Mouse (Mus musculus): Measurements from ENCODE around the gene Lax1.
"Not testable (repeated sequence)": the region's sequence is repeated elsewhere in the genome, so short reads cannot be mapped to it uniquely, and the experiment has no call there.

Lax1 gene

DNA sequence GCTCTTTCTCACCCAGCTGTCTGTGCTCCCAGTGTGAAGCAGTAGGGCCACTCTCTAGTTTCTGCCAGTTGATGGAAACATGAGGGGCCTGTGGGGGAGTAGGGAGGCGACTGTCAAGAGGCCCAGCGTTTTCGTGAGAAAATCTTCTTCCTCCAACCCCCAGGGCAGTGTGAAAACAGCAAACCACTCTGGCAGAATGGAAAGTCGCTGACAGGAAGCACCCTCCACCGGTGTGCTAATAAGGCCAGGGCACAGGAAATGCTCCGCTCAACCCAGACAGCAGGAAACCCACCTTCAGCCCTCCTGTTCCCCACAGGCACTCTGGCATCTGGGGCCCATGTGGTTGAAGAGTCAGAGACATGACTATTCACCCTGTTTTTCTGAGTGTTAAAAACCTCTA lies at the start of gene Lax1:
TSS of gene Lax1 (minus strand) at position 212 of the 400 bp plus-strand sequence.
- DNase-seq (ENCODE audit: low read depth, low spot score) = no peak

DNA sequence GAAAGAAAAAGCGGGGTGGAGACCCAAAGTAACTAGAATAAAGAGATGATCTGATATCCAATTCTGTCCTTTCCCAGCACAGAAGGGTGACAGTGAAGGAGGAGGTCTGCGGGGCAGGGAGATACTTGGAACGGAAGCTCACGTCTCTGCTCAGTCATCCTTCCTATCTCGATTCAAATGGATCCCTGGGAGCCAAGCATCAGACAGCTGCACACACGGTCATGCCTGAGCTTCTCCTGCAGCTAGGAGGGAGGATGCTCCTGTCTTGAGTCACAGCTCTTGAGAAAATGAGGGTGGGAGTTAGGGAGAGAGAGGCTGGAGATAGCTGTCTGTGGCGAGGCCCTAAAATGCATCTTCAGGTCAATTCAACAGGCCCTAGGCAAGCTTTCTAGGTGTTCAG lies 46.8 kb upstream of the Lax1 start:
- no peak for DNase-seq (ENCODE audit: low read depth, low spot score)

DNA sequence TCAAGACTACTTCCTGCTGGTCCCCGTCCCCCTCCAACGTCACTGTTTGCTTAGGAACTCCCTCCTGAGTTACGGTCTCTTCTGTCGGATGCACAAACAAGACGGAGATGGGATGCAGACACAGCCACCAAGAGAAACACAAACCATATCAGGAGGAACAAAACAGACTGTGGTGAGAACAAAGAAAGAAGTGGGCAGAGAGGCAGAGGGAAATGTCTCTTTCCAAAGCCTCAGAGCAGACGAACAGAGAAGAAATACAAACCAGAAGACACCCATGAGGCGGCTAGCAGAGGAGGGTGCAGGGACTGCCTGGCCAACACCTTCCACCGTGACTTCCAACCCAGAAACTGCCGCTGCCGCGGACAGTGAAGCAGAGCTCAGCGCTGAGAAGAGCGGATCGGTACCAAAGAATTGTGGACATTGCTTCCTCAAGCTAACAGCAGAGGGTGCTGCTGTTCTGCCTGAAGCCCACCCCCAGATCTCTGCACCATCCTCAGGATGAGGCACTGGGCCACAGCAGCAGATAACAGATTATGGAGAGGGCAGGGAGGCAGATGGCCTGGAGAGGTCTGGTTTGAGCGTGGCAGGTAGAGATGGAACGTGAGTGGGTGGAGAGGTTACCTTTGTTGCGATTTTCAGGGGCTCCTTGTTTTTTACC lies 46.2 kb upstream of the Lax1 start:
- DNase-seq (ENCODE audit: low read depth, low spot score) = peak; percentile 32

DNA sequence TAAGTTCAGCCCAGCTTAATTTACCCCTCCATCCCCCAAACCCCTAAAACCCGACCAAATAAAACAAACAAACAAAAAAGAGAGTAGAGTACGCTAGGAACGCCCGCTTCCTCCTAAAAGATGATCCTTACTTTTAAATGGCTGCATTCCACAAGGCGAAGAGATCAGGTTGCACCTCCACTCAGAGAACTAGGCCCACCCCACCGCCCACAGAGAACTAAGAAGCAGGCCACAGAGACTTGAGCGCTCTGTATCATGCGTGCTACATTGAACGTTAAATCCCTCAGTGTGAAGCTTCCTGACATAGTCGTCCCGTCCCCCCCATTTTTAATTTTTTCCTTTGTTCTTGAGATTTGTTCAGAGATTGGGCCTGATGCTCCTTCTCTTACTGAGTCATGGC lies 42.9 kb upstream of the Lax1 start:
- no peak for DNase-seq (ENCODE audit: low read depth, low spot score)

DNA sequence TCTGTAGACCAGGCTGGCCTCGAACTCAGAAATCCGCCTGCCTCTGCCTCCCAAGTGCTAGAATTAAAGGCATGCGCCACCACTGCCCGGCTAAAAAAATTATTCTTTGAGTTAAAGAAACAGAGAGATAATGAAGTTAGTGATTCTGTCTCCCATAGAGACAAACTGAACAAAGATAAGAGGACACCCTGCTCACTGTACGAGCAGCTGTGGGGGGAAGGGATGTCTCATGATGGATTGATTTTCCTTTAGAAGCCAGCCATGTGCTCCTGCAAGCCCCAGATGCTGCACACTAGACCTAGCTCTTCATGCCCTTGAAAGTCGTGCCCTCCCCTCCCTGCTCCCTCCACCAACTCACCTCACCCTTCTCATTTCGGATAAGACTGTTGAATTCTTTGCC lies 38.4 kb upstream of the Lax1 start:
- no peak for DNase-seq (ENCODE audit: low read depth, low spot score)

DNA sequence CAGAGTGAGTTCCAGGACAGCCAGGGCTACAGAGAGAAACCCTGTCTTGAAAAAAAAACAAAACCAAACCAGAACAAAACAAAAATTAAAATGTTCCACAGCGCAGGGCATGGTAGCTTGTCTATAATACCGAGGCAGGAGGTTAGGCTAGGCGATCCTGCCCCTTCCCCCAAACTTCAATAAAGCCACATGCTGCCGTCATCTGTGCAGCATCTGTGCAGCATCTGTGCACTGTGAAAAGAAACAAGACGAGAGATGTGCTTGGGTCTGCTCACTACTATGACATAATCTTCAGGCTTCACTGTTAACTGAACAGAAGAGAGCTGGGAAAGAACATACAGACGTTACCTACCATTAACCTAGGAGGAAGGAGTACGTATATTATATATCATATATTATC lies 30.4 kb upstream of the Lax1 start:
- DNase-seq (ENCODE audit: low read depth, low spot score) = no peak

DNA sequence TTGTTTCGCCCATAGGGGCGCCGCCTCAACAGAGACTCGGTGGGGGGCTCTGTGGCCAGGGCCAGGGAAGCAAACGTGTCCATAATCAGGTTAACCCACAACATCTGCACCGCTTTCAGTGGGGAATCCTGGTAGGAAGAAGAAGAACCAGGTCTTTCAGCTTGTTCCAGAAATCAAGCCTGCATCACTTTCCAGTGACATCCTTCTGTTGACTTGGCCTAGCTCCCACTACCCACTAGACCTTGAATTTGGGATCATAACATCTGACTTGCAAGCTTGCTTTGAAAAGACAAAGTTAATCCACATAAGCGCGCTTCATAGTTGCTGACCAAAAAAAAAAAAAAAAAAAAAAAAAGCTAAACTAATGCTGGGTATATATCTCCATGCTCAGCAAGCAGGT lies 28.9 kb upstream of the Lax1 start:
- no peak for DNase-seq (ENCODE audit: low read depth, low spot score)

DNA sequence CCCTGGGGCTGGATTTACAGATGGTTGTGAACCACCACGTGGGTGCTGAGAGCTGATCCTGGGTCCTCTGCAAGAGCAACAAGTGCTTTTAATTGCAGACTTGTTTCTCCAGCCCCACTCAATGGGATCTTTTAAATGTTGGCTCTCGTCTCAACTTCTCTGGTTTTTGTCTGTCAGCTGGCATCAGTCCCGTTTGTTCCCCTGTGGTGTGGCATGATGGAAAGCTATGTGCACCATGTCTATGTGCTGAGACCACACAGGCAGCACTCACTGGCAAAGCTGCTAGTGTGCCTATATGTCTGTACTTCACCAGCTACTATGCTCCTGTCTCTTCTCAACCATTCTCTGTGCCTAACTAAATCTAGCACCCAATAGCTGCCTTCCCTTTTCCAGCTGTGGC lies 28.4 kb upstream of the Lax1 start:
- DNase-seq (ENCODE audit: low read depth, low spot score) = no peak

DNA sequence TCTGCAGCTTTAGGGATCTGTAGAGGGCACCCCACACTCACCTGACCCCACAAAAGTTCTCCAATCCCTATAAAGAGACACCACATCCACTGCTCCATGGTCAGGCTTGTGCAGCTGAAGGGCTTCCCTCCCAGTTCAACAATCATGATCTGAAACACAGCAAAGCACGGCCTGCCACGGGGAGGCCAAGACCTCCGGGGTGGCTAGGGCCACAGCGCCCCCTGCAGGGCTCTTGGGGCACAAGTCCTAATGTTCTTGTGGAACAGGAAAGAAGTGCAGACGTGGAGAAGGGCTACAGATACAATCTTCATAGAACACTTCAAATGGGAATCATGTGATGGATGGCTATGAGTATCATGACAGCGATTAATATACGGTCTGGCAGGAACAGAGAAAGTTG lies 26.6 kb upstream of the Lax1 start:
- DNase-seq (ENCODE audit: low read depth, low spot score) = peak; percentile 66

DNA sequence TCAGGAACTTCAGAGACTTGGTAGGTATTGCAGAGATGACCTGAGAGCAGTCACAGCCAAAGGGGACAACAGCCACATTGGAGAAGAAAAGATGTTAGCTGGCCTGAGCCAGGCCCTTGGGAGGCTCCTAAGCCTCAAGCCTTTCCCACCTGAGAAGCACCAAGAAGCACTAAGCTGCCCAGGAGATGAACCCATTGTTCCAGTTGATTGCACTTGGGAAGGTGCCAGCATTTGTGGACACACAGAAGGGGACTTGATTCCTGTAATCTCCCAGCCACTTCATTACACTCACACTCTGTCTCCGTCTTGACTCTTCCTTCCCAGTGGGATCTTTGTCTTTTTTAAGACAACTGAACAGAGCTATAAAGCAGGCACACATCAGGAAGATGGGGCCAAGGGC lies 25.3 kb upstream of the Lax1 start:
- no peak for DNase-seq (ENCODE audit: low read depth, low spot score)

DNA sequence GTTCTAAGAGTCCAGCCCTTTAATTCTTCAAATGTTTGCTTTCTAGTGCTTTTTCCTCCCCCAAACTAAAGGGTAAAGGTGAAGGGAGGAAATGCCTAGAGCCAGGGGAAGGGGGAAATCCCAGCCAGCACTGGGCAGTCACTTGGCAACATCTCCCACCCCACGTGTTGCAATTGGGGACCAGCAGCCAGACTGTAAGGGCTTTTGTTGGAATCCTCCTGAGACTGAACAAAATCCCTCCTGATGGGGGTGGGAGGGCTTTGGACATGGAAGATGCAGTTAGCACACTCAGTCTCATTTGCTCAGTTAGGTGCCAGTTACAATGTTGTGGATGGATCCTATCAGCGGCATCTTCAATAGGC lies 23.1 kb upstream of the Lax1 start:
- DNase-seq (ENCODE audit: low read depth, low spot score) = no peak

DNA sequence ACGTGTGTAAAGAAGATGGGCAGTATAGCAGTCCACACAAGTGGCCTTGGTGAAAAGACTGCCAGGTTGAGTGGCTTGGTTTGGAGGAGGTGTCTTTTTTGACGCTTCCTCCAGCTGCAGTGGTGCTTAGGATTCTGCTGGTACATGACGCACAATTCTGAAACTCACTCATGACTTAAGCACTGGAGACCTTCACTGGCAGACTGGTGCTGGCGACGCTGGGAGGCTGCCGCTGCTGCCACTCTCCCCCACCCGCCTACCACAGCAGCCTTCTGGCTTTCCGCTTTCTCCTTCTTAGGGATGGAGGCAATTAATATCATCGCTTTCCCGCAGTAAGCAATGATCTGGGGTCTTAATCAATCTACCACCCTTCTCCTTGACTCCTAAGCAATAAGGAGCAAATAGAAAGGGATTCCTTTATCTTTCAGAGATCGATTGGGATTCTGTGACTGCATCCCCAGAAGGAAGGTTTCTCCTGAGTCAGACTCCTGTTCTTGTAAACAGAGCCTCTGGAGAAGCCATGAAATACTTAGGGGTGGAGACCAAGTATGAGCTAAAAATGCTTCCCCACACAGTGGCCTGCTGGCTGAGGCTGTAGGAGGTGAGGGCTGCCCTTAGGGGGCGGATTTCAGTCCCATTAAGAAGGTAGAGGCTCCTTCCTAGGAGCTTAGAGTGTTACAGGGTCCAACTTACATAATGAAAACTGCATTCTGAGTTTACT lies 22.5 kb upstream of the Lax1 start:
- DNase-seq (ENCODE audit: low read depth, low spot score) = no peak

DNA sequence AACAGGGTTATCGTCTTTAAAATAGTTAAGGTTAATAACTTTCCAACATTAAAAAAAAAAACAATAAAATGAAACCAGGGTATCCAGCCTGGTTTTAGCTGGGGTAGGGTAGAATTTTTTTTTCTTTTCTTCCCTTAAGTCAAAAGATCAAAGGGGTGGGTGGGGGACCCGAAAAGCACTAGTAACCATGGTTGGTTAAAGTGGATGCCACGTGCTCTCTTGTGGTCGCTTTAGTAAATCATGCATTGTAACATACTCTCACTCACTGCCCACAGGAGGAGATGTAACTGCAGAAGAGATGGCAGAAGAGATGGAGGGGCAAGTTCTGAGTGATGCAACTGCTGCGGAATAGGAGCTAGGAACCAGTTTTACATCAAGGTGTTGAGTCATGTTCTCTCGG lies 21.5 kb upstream of the Lax1 start:
- DNase-seq (ENCODE audit: low read depth, low spot score) = no peak

DNA sequence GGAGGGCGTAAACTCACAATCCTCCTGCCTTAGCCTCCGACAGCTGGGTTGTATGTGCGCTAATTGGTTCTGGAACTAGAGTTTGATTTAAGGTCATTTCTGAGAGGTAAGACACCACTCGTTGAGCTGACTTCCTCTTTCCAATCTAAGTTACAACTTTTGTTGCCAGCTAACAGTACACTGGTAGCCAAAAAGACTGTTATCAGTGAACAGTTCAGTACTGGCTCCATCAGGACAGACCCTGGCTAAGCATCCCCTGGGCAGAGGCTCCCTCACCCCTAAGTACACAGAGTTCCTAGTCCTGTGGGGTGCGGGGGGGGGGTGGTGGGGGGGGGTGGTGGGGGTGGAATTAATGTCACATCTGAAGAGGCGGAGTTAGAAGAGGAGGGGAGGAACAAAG lies 21.0 kb upstream of the Lax1 start:
- DNase-seq (ENCODE audit: low read depth, low spot score) = no peak

DNA sequence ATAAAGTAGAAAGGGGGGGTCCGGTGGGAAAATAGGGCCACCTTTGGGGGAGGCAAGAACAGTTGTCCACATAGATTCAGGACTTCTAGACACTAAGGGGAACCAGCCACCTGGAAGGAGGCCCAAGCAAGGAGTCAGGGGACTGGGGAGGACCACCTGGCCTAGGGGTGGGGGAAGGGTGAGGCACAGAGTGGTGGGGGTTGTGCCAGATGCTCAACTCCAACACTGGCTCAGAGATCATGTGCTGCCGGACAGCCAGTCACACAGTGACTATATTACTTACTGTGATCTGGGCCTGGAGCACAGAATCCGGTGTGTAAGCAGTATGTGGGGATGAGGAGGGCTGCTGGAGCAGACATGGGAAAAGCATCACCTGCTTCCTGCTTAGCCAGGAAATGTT lies 19.4 kb upstream of the Lax1 start:
- DNase-seq (ENCODE audit: low read depth, low spot score) = no peak

DNA sequence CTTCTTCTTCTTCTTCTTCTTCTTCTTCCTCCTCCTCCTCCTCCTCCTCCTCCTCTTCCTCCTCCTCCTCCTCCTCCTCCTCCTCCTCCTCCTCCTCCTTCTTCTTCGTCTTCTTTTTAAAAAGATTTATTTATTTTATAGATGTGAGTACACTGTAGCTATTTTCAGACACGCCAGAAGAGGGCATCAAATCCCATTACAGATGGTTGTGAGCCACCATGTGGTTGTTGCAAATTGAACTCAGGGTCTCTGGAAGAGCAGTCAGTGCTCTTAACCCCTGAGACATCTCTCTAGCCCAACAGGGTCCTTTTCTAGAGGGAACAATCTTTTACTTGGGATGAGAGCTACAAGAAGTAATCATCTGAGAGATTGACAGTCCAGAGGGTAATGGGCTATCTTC lies 11.9 kb upstream of the Lax1 start:
- not testable (repeated sequence) for DNase-seq (ENCODE audit: low read depth, low spot score)

DNA sequence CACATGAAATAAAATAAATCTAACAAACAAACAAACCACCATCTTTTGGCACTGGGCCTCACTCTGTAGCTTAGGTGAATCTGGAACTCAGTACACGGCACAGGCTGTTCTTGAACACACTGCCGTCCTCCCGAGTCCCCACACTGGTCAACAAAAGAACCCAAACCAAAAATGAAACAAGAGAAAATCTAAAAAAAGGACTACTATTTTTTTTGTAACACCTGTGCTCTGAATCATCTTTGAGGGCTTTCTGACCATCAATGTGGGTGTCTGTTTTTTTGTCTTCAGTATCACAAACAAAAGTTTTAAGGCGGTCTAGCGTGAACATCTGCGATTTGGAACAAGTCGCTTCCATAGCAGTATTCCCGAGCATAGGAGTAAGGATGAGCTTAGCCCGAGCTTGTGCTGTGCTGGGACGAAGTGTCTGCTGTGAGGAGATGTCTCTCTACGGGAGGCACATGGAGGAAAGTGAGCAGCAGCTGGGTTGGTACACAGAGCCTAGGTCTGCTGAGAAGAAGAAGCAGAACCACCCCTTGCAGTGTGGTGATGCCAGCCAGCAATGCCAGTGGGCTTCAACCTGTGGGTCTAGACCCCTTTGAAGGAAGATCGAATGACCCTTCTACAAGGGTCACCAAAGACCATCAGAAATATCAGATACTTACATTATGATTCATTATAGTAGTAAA lies 8.2 kb upstream of the Lax1 start:
- DNase-seq (ENCODE audit: low read depth, low spot score) = no peak

DNA sequence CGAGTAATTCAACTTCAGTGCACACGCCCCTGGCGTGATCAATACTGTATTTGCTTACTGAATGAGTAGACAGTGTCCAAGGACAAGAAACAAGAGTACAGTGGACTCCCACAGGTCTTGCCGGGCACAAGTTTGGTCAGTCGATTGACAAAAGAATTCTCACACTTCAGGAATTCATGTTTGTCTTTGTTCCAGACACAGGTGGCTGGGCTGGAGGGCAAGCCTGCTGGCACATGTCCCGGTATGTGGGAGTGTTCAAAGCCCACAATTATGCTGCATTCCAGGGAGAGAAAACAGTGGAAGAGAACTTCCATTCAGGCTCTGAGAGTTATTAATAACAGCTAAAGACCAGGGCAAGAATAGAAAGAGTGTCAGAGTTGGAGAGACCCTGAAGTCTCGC lies 6.0 kb upstream of the Lax1 start:
- no peak for DNase-seq (ENCODE audit: low read depth, low spot score)

DNA sequence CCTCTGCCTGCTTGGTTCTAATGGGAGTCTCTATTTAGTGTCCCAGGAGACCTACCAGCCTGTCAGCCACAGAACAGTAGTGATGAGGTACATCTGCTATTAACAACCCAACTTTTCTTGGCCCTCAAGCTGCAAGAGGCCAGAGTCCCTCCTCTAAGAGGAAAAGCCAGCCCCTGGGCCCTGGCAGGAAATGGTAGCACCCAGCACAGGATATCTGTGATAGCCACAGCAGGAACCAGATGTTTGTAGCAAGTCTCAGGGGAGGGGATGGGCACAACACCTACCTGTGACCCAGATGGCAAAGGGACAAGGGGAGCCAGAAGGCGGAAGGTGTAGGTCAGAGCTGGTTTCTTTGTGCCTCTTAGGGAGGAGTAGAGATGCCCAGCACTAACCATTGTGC lies 5.0 kb upstream of the Lax1 start:
- DNase-seq (ENCODE audit: low read depth, low spot score) = no peak

DNA sequence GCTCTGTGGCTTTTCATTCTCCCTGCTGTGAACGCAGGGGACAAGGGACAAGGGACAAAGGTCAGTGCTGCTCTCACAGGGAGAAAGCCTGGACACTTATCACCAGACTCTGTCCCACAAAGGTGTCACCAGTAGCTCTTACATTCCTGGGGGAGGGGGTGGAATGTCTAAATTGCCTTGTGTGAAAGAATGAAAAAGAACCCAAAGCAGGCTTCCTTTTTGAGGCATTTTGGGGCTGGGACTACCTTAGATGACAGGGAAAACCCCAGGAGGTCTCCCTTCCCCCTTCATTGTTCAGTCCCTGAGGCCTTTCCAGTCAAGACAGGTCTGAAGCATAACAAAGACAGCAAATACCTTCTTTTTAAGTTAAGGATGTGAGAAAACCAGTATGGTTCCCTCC lies 4.4 kb upstream of the Lax1 start:
- no peak for DNase-seq (ENCODE audit: low read depth, low spot score)

DNA sequence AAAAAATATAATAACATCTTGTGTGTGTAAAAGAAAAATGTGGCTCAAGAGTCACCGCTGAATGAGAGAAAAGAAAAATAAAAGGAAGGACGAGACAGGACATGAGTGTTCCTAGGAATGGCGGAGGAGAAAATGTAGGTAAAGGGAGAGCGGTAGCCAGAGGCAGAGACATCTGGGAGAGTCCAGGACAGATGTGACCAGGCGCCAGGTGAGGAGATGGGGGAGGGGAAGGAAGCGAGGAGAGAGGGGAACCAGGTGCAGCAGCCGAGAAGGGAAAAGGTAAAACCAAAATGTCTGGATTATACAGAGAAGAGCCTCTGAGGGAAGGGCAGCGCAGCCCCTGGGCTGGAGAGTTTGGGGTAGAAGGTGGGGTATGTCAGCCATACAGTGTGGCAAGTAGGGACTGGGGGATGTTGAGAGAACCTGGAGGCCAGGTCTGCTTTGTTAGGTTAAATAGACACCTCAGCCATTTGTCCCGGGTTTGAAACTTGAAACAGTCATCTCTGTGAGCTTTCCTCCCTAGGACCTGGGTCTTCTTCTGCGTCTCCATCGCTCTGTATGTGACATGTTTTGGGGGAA lies 3.7 kb upstream of the Lax1 start:
- no peak for DNase-seq (ENCODE audit: low read depth, low spot score)

DNA sequence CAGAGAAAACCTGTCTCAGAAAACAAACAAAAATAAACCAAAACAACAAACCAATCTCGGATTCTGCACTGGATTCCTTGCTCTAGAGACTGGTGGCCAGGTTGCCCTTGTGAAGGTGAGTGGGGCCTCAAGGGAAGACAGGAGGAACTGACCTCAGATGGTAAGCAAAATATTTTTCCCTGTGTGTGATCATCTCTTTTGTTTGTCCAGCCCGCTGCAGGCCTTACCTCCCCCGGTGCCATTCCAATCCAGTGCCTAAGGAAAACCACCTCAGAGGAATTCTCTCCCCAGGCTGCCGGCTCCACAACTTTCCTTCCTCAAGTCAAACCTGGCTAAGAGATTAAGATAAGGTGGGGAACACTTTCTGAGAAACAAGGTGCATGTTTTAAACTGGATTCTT lies 2.3 kb upstream of the Lax1 start:
- no peak for DNase-seq (ENCODE audit: low read depth, low spot score)

DNA sequence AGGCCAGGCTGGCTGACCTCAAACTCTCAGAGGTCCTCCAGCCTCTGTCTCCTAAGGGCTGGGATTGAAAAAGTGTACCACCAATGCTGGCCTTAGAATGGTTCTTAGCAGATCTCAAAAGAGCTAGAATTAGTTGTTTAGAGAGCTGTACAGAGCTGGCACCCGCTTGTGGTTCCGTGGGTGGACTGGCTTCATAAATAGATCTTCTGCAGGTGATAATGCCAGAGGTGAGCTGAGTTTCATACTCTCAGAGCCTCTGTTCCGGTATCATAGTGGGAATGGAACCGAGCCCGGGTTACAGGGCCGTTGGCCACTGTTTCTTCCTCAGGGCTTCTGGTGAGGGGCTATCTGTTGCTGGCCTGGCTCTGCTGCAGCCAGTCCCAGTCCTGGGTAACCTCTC lies 1.1 kb upstream of the Lax1 start:
- no peak for DNase-seq (ENCODE audit: low read depth, low spot score)
